Mouse (Mus musculus): ENCODE data around the gene Mob3a. TPM values are rescaled to one million over a fixed set of nuclear protein-coding genes. Genes with fewer than 3 reads are reported as not detected.
A peak's percentile ranks its signal among the peaks of the same experiment; 100 is the strongest.

The Mob3a gene
- polyA plus RNA-seq, 2 experiments: 33.7 to 36.5 TPM

- no peak for ATAC-seq (ENCODE audit: low FRiP score, low read depth)
- no peak overlapping the region for H3K9ac ChIP-seq (ENCODE audit: low read depth, low read length, severe bottlenecking)
- H3K4me2 ChIP-seq (replicated peaks; ENCODE audit: low read depth, low read length, severe bottlenecking): no peak overlapping the region
- H3K36me3 ChIP-seq (ENCODE audit: control insufficient read depth, insufficient read depth, low read length): peaks cover 3% of the 10 kb centered on the region
- 43% methylated on average over 5 of the region's 5 CpGs for WGBS
- H3K4me3 ChIP-seq (replicated peaks; ENCODE audit: low read length): no peak overlapping the region
- DNase-seq (ENCODE audit: low spot score): no peak
- TF ChIP-seq POLR2A (IDR thresholded peaks at IDR 0.05; ENCODE audit: borderline replicate concordance, extremely low read depth, insufficient read depth, insufficient read length): no peak
- H3K9me3 ChIP-seq (ENCODE audit: control insufficient read depth, low read length): no peaks in the 10 kb centered on the region
- H3K27ac ChIP-seq (replicated peaks; ENCODE audit: low read depth, low read length): no peak overlapping the region
- no peaks in the 10 kb centered on the region for H3K27me3 ChIP-seq (ENCODE audit: control insufficient read depth, insufficient read depth, low read length)
- H3K4me1 ChIP-seq (ENCODE audit: control insufficient read depth, insufficient read depth, low read length): peaks cover 20% of the 10 kb centered on the region
Observed at GRCm38 (mm10) chr10:80661149-80661548, 40.6 kb downstream of the Mob3a start.

DNA sequence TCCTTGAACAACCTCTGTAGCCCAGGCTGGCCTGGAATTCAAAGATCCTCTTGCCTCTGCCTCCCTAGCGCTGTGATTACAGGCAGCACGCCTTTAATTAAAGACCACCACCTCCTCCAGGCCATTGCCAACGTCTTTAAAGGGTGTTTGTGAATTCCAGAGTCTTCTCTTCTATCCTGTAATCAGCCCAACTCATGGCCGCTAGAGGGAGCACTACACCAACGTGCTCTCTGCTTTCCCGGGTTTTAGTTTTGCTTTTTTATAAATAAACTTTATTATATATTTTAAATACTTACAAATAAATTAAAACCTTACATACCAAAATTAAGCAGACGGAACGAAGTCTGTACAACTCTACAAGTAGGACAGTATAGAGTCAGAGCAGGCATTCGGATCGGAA lies 42.6 kb downstream of the Mob3a start:
- no peaks in the 10 kb centered on the region for H3K9me3 ChIP-seq (ENCODE audit: control insufficient read depth, low read length)
- H3K4me2 ChIP-seq (replicated peaks; ENCODE audit: low read depth, low read length, severe bottlenecking): no peak overlapping the region
- 15% methylated on average over 10 of the region's 10 CpGs for WGBS
- TF ChIP-seq POLR2A (IDR thresholded peaks at IDR 0.05; ENCODE audit: borderline replicate concordance, extremely low read depth, insufficient read depth, insufficient read length): no peak
- no peak for ATAC-seq (ENCODE audit: low FRiP score, low read depth)
- H3K4me3 ChIP-seq (replicated peaks; ENCODE audit: low read length): no peak overlapping the region
- H3K36me3 ChIP-seq (ENCODE audit: control insufficient read depth, insufficient read depth, low read length): no peaks in the 10 kb centered on the region
- no peaks in the 10 kb centered on the region for H3K27me3 ChIP-seq (ENCODE audit: control insufficient read depth, insufficient read depth, low read length)
- H3K4me1 ChIP-seq (ENCODE audit: control insufficient read depth, insufficient read depth, low read length): peaks cover 18% of the 10 kb centered on the region
- H3K9ac ChIP-seq (ENCODE audit: low read depth, low read length, severe bottlenecking): no peak overlapping the region
- H3K27ac ChIP-seq (replicated peaks; ENCODE audit: low read depth, low read length): no peak overlapping the region
- DNase-seq (ENCODE audit: low spot score): peak; percentile 82

DNA sequence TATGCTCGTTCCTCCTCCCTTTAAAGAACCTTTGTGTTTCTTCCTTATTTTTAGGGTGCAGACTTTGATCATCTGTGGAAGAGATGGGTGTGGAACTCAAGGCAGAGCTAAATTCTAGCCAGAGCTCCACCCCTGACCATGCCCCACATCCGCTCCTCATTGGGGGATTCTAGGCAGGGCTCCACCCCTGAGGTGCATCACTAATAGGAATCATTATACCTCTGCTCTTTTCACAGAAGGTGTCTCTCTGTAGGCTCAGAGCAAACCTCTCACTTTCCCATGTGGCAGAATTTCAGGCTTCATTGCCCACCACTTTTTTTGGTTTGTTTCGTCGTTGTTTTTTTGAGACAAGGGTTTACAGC lies 43.0 kb downstream of the Mob3a start:
- Histone ChIP-seq H3K27me3 (ENCODE audit: control insufficient read depth, insufficient read depth, low read length) (no peaks in the 10 kb centered on the region), H3K4me1 (ENCODE audit: control insufficient read depth, insufficient read depth, low read length) (peaks cover 19% of the 10 kb centered on the region), H3K4me2 (replicated peaks; ENCODE audit: low read depth, low read length, severe bottlenecking) (no peak overlapping the region), H3K9me3 (ENCODE audit: control insufficient read depth, low read length) (no peaks in the 10 kb centered on the region), H3K27ac (replicated peaks; ENCODE audit: low read depth, low read length) (no peak overlapping the region), H3K36me3 (ENCODE audit: control insufficient read depth, insufficient read depth, low read length) (no peaks in the 10 kb centered on the region), H3K9ac (ENCODE audit: low read depth, low read length, severe bottlenecking) (no peak overlapping the region), H3K4me3 (replicated peaks; ENCODE audit: low read length) (no peak overlapping the region)
- DNase-seq (ENCODE audit: low spot score): no peak
- WGBS: 67% methylated on average over 4 of the region's 4 CpGs
- ATAC-seq (ENCODE audit: low FRiP score, low read depth): no peak
- no peak for TF ChIP-seq POLR2A (IDR thresholded peaks at IDR 0.05; ENCODE audit: borderline replicate concordance, extremely low read depth, insufficient read depth, insufficient read length)

GRCm38 (mm10) chr10:80658194-80658840 lies 43.5 kb downstream of the Mob3a start:
- ATAC-seq (ENCODE audit: low FRiP score, low read depth): no peak
- no peak overlapping the region for H3K27ac ChIP-seq (replicated peaks; ENCODE audit: low read depth, low read length)
- TF ChIP-seq POLR2A (IDR thresholded peaks at IDR 0.05; ENCODE audit: borderline replicate concordance, extremely low read depth, insufficient read depth, insufficient read length): no peak
- H3K4me2 ChIP-seq (replicated peaks; ENCODE audit: low read depth, low read length, severe bottlenecking): no peak overlapping the region
- 0 out of 2 replicates have a peak, but pooled peaks cover under 1% of the 10 kb centered on the region for H3K36me3 ChIP-seq (ENCODE audit: control insufficient read depth, insufficient read depth, low read length)
- no peaks in the 10 kb centered on the region for H3K27me3 ChIP-seq (ENCODE audit: control insufficient read depth, insufficient read depth, low read length)
- 75% methylated on average over 14 of the region's 14 CpGs for WGBS
- DNase-seq (ENCODE audit: low spot score): no peak
- H3K4me3 ChIP-seq (replicated peaks; ENCODE audit: low read length): no peak overlapping the region; the same call in 1 of the 2 replicates
- no peaks in the 10 kb centered on the region for H3K9me3 ChIP-seq (ENCODE audit: control insufficient read depth, low read length)
- H3K9ac ChIP-seq (ENCODE audit: low read depth, low read length, severe bottlenecking): no peak overlapping the region
- peaks cover 22% of the 10 kb centered on the region for H3K4me1 ChIP-seq (ENCODE audit: control insufficient read depth, insufficient read depth, low read length)

GRCm38 (mm10) chr10:80656863-80657623 lies 44.7 kb downstream of the Mob3a start, which contains the start of gene Btbd2:
Gene Btbd2 (minus strand): TSS chr10:80657071.
- H3K9me3 ChIP-seq (ENCODE audit: control insufficient read depth, low read length): no peaks in the 10 kb centered on the region
- ATAC-seq (ENCODE audit: low FRiP score, low read depth) (no peak), DNase-seq (ENCODE audit: low spot score) (no peak)
- peak within 1 kb of the TSS; percentile 93 for H3K4me3 ChIP-seq (replicated peaks; ENCODE audit: low read length)
- H3K27ac ChIP-seq (replicated peaks; ENCODE audit: low read depth, low read length): peak within 1 kb of the TSS; percentile 77
- H3K27me3 ChIP-seq (ENCODE audit: control insufficient read depth, insufficient read depth, low read length): no peaks in the 10 kb centered on the region
- H3K4me1 ChIP-seq (ENCODE audit: control insufficient read depth, insufficient read depth, low read length): peaks cover 22% of the 10 kb centered on the region
- H3K4me2 ChIP-seq (replicated peaks; ENCODE audit: low read depth, low read length, severe bottlenecking): peak within 1 kb of the TSS; percentile 88
- no peak for TF ChIP-seq POLR2A (IDR thresholded peaks at IDR 0.05; ENCODE audit: borderline replicate concordance, extremely low read depth, insufficient read depth, insufficient read length)
- H3K36me3 ChIP-seq (ENCODE audit: control insufficient read depth, insufficient read depth, low read length): 0 out of 2 replicates have a peak, but pooled peaks cover 11% of the 10 kb centered on the region
- WGBS: 18% methylated on average over 15 of the region's 15 CpGs
- H3K9ac ChIP-seq (ENCODE audit: low read depth, low read length, severe bottlenecking): peak within 1 kb of the TSS; percentile 90

Data from limb, embryonic 14.5 days (tissue).